Comparison of ENCODE assay signal across 8 mouse cellular contexts in the genomic region with DNA sequence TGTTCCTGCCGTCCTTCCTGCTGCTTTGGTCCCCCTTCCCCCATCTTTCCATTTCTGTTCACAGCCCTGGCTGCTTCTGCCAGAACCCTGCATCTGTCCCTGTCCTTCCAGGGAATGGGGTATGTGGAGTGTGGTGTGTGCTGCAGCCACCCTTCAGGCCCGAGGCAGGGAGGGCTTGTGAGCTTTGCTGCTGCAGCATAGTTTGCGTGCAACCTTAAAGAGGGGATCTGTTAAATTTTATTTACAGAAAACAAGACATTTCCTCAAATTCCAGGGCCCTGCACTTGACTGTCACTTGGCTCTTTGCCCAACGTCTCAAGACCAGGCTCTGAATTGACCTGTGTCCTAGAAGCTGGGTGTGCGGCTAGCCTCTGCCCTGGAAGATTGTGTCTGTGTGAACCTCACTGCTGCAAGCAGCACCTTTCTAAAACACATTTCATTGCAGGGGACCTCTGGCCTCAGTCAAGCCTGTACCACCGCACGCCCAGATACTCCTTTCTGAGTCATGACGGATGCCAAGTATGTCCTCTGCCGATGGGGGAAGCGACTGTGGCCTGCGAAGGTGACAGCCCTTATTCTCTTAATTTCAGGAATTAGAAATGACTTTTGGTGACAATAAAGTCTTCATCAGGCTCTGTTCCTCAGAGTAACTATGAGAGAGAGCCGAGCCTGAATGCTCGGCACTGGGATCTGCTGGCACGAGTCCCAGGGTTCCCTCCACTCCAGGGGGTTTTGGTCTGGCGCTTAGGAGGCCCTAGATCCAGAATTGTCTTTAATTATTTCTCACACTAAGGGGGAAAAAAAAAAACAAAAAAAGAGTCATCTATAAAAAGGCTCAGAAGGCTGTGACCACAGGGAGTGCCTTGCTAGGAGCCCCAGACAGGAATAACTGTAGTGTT. TPM values are rescaled to one million over a fixed set of nuclear protein-coding genes. Genes with fewer than 3 reads are reported as not detected.
DNase-seq lines count a peak whose midpoint lies in the region; ATAC-seq and TF ChIP-seq lines count a peak whose summit lies in the region.

No protein-coding gene starts in this region.

- H3K4me2 ChIP-seq in limb, embryonic 12.5 days, result peak overlapping the region; percentile 91
- peak overlapping the region; percentile 89 for H3K4me2 ChIP-seq in neural tube, embryonic 15.5 days

- WGBS in limb, embryonic 12.5 days, result 58% methylated on average over 15 of the region's 15 CpGs
- WGBS in neural tube, embryonic 15.5 days, result 46% methylated on average over 15 of the region's 15 CpGs

- peak overlapping the region; percentile 94 for H3K27ac ChIP-seq in gastrocnemius, adult 2 months
- H3K27ac ChIP-seq in limb, embryonic 12.5 days, result peak overlapping the region; percentile 95
- peak overlapping the region; percentile 97 for H3K27ac ChIP-seq in neural tube, embryonic 15.5 days (replicated peaks)

- H3K36me3 ChIP-seq in limb, embryonic 12.5 days, result peaks cover 42% of the 10 kb centered on the region
- peaks cover 28% of the 10 kb centered on the region for H3K36me3 ChIP-seq in neural tube, embryonic 15.5 days

- intact Hi-C loops in gastrocnemius, adult 2 months (cut with DNase I), result loop anchor here (2.0 kb wide), 2 partner anchors 17 to 29 kb away; no protein-coding TSS in a partner anchor

- no peak for ATAC-seq in limb, embryonic 12.5 days (ENCODE audit: insufficient number of reproducible peaks, insufficient read depth, low FRiP score, low TSS enrichment, low read depth)
- no peak for ATAC-seq in neural tube, embryonic 15.5 days (ENCODE audit: low FRiP score)

- H3K27me3 ChIP-seq in limb, embryonic 12.5 days, result no peaks in the 10 kb centered on the region
- H3K27me3 ChIP-seq in neural tube, embryonic 15.5 days (replicated peaks), result no peaks in the 10 kb centered on the region

- H3K4me3 ChIP-seq in gastrocnemius, adult 2 months, result peak overlapping the region; percentile 73
- peak overlapping the region; percentile 93 for H3K4me3 ChIP-seq in limb, embryonic 12.5 days (replicated peaks)
- peak overlapping the region; percentile 75 for H3K4me3 ChIP-seq in neural tube, embryonic 15.5 days (replicated peaks)

- TF ChIP-seq CTCF in gastrocnemius, adult 2 months (IDR thresholded peaks at IDR 0.05), result no peak

- H3K4me1 ChIP-seq in limb, embryonic 12.5 days (replicated peaks), result peaks cover 57% of the 10 kb centered on the region
- H3K4me1 ChIP-seq in neural tube, embryonic 15.5 days, result peaks cover 58% of the 10 kb centered on the region

- DNase-seq in gastrocnemius, adult 2 months, result peak; percentile 74
- DNase-seq in gastrocnemius, postnatal 10 days, result no peak
- peak; percentile 39 for DNase-seq in MN1 (ENCODE audit: low spot score)
- DNase-seq in gastrocnemius, postnatal 25 days, result peak; percentile 63
- DNase-seq in ovary, adult 18-20 months (ENCODE audit: low spot score), result no peak
- no peak for DNase-seq in natural killer cell, adult 2 months (ENCODE audit: low spot score in 2 of 2)

- peak overlapping the region; percentile 94 for H3K9ac ChIP-seq in limb, embryonic 12.5 days (replicated peaks)
- H3K9ac ChIP-seq in neural tube, embryonic 15.5 days (replicated peaks), result peak overlapping the region; percentile 97

- H3K9me3 ChIP-seq in limb, embryonic 12.5 days, result no peaks in the 10 kb centered on the region
- no peaks in the 10 kb centered on the region for H3K9me3 ChIP-seq in neural tube, embryonic 15.5 days (replicated peaks)

RNA-seq across cellular contexts. Expression of a gene that starts 1.9 kb away (rescaled TPM):
- total RNA-seq in gastrocnemius, adult 2 months (2021), result 10 to 100 TPM; 12.2 to 19.2 TPM
- total RNA-seq in gastrocnemius, postnatal 10 days (2021), result 10 to 100 TPM; 26.4 to 31.3 TPM
- total RNA-seq in gastrocnemius, postnatal 25 days (2021), result 10 to 100 TPM; 14.5 to 14.8 TPM
- 103 and 112 TPM in 2 replicates for polyA plus RNA-seq in limb, embryonic 12.5 days (2016; fragmentation: Nextera tagmentation; extraction: Ambion mirVana)
- 46.8 and 49.6 TPM in 2 replicates for polyA plus RNA-seq in neural tube, embryonic 15.5 days (2015; fragmentation: Nextera tagmentation; extraction: Ambion mirVana)

RNA-seq across cellular contexts. Expression of a gene that starts 20.8 kb away (rescaled TPM):
- 100 to 1,000 TPM; 496 to 663 TPM for total RNA-seq in gastrocnemius, adult 2 months (2021)
- 100 to 1,000 TPM; 371 to 457 TPM for total RNA-seq in gastrocnemius, postnatal 10 days (2021)
- 100 to 1,000 TPM; 508 to 524 TPM for total RNA-seq in gastrocnemius, postnatal 25 days (2021)
- polyA plus RNA-seq in limb, embryonic 12.5 days (2016; fragmentation: Nextera tagmentation; extraction: Ambion mirVana), result 258 and 278 TPM in 2 replicates
- 353 and 368 TPM in 2 replicates for polyA plus RNA-seq in neural tube, embryonic 15.5 days (2015; fragmentation: Nextera tagmentation; extraction: Ambion mirVana)

RNA-seq across cellular contexts. Expression of a gene that starts 32.7 kb away (rescaled TPM):
- 10 to 100 TPM; 14.0 to 28.5 TPM for total RNA-seq in gastrocnemius, adult 2 months (2021)
- total RNA-seq in gastrocnemius, postnatal 10 days (2021), result 100 to 1,000 TPM; 342 to 351 TPM
- 10 to 100 TPM; 50.9 to 53.1 TPM for total RNA-seq in gastrocnemius, postnatal 25 days (2021)
- 30.7 and 31.9 TPM in 2 replicates for polyA plus RNA-seq in limb, embryonic 12.5 days (2016; fragmentation: Nextera tagmentation; extraction: Ambion mirVana)
- polyA plus RNA-seq in neural tube, embryonic 15.5 days (2015; fragmentation: Nextera tagmentation; extraction: Ambion mirVana), result 27.9 and 34.6 TPM in 2 replicates

RNA-seq across cellular contexts. Expression of a gene that starts 33.2 kb away (rescaled TPM):
- total RNA-seq in gastrocnemius, adult 2 months (2021), result 10 to 100 TPM; 34.2 to 38.4 TPM
- 10 to 100 TPM; 67.8 to 81.0 TPM for total RNA-seq in gastrocnemius, postnatal 10 days (2021)
- total RNA-seq in gastrocnemius, postnatal 25 days (2021), result 10 to 100 TPM; 40.1 to 43.6 TPM
- 69.1 and 71.0 TPM in 2 replicates for polyA plus RNA-seq in limb, embryonic 12.5 days (2016; fragmentation: Nextera tagmentation; extraction: Ambion mirVana)
- 48.6 and 50.4 TPM in 2 replicates for polyA plus RNA-seq in neural tube, embryonic 15.5 days (2015; fragmentation: Nextera tagmentation; extraction: Ambion mirVana)

RNA-seq across cellular contexts. Expression of a gene that starts 48.8 kb away (rescaled TPM):
- under 1 TPM; 0.23 to 0.73 TPM for total RNA-seq in gastrocnemius, adult 2 months (2021)
- 1 to 10 TPM; 1.1 to 1.9 TPM for total RNA-seq in gastrocnemius, postnatal 10 days (2021)
- total RNA-seq in gastrocnemius, postnatal 25 days (2021), result under 1 TPM; 0.26 to 0.54 TPM
- polyA plus RNA-seq in limb, embryonic 12.5 days (2016; fragmentation: Nextera tagmentation; extraction: Ambion mirVana), result 60.3 and 62.2 TPM in 2 replicates
- 25.9 and 31.2 TPM in 2 replicates for polyA plus RNA-seq in neural tube, embryonic 15.5 days (2015; fragmentation: Nextera tagmentation; extraction: Ambion mirVana)

Comparison
In these comparisons a context has a peak if more than half of its experiments do, and no peak if none do; other contexts are left out.
1. DNase-seq: peak in gastrocnemius, adult 2 months (single experiment), MN1 (single experiment) and gastrocnemius, postnatal 25 days (single experiment); none in gastrocnemius, postnatal 10 days (single experiment), ovary, adult 18-20 months (single experiment) and natural killer cell, adult 2 months (0 of 2).
2. RNA of a gene that starts 32.7 kb away (total RNA-seq): 342 to 351 TPM in gastrocnemius, postnatal 10 days; 50.9 to 53.1 TPM in gastrocnemius, postnatal 25 days and 14.0 to 28.5 TPM in gastrocnemius, adult 2 months; every median in the first group is over 4 times any median in the second.
3. Peak in every context shown above with its lines, with median percentiles within 50 percentile points of each other: H3K27ac ChIP-seq and H3K4me3 ChIP-seq.